Mouse (Mus musculus): ENCODE data around the gene Sac3d1. TPM values are rescaled to one million over a fixed set of nuclear protein-coding genes. Genes with fewer than 3 reads are reported as not detected.

The Sac3d1 gene
- polyA plus RNA-seq (2015; fragmentation: Nextera tagmentation; extraction: Ambion mirVana): 48.4 and 48.6 TPM in 2 replicates

DNA sequence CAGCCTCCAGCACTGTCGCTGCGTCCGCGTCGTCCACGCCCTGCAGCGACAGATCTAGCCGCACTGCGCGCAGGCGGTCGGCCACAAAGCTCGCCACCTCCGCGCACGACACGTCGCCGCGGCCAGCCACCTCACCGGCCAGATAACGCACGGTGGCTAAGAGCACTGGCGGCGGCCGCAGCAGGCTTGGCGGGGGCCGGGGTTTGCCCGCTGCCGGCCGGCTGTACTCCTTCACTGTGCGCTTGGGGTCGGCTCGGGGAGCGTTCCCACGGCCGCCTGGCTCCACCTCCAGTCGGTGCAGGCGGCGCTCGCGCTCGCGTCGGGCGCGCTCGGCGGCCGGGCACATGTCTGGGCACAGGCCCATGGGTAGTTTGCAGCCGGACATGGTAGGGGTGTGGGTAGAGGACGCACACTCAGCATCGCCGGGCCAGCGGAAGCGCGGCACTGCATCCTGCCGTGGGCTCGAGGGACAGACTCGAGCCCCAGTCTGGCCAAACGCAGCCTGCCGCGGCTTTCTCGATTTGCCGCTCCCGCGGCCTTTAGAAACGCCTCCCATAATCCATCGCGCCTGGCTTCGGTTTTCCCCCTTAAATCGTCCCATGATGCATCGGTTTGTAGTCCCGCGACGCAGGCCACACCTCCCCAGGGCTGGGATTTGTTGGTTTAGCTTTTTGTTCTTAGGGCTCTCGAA is at the start of gene Sac3d1:
TSS of gene Sac3d1 (minus strand) at position 665 of the 691 bp plus-strand sequence.
- H3K4me1 ChIP-seq: peaks cover 25% of the 10 kb centered on the region
- H3K4me2 ChIP-seq (replicated peaks): peak within 1 kb of the TSS; percentile 82
- ATAC-seq (ENCODE audit: insufficient number of reproducible peaks, low FRiP score, low TSS enrichment, low read depth): peak; percentile 87
- no peaks in the 10 kb centered on the region for H3K9me3 ChIP-seq (replicated peaks)
- peak within 1 kb of the TSS; percentile 73 for H3K4me3 ChIP-seq (replicated peaks)
- no peaks in the 10 kb centered on the region for H3K27me3 ChIP-seq
- WGBS: under 1% methylated on average over 77 of the region's 77 CpGs
- peaks cover 35% of the 10 kb centered on the region for H3K36me3 ChIP-seq
- H3K9ac ChIP-seq: peak within 1 kb of the TSS; percentile 72
- H3K27ac ChIP-seq (replicated peaks): peak within 1 kb of the TSS; percentile 97

DNA sequence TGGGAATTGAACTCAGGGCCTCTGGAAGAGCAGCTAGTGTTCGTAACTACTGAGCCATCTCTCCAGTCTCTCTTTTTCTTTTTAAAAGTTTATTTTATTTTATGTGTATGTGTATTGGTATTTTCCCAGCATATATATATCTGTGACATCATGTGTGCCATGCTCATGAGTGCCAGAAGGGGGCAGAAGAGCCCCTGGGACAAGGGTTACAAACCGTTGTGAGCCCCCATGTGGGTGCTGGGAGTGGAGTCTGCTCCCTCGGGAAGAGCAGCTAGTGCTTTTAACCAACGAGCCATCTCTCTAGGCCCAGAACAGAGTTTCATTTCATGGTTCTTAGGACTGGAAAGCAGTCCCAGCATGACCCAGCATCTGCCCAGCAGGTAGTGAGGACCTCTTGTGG is 48.3 kb upstream of the Sac3d1 start:
- H3K27ac ChIP-seq (replicated peaks): no peak overlapping the region
- no peak overlapping the region for H3K4me2 ChIP-seq (replicated peaks)
- H3K36me3 ChIP-seq: no peaks in the 10 kb centered on the region
- no peak for ATAC-seq (ENCODE audit: insufficient number of reproducible peaks, low FRiP score, low TSS enrichment, low read depth)
- H3K4me1 ChIP-seq: no peaks in the 10 kb centered on the region
- no peaks in the 10 kb centered on the region for H3K9me3 ChIP-seq (replicated peaks)
- H3K4me3 ChIP-seq (replicated peaks): no peak overlapping the region
- H3K27me3 ChIP-seq: no peaks in the 10 kb centered on the region
- no peak overlapping the region for H3K9ac ChIP-seq
- 76% methylated on average over 4 of the region's 4 CpGs for WGBS

DNA sequence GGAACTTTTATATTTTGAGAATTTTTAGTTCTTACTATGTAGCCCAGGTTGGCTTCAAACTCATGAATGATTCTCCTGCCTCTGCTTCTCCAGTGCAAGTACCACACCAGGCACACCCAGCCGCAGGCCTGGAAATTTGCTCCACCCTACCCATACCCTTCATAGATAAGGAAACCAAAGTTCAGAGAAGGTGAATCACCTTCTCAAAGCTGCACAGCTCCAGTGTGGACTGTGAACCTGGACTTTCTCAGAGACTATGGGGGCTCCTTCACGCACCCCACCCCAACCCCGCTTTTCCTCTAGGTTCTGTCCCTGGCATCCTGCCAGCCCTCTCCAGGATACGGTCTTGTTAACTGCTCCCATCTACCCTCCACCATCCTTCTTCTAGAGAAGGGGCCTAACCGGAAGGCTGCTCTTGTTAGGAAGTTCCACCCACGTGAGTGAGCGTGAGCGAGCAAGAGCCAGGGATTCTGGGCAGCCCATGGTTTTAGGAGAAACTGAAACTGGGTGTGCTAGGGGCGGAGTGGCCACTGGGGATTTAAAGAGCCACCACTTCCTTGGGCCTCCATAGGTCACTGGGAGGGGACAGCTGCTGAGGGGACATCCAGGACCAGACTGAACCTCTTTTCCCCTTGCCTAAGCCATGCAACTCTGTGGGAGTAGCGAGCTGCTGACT is 45.6 kb upstream of the Sac3d1 start:
- Histone ChIP-seq H3K4me2 (replicated peaks) (no peak overlapping the region), H3K27me3 (no peaks in the 10 kb centered on the region), H3K4me3 (replicated peaks) (no peak overlapping the region), H3K4me1 (no peaks in the 10 kb centered on the region), H3K27ac (replicated peaks) (no peak overlapping the region), H3K9me3 (replicated peaks) (no peaks in the 10 kb centered on the region), H3K36me3 (no peaks in the 10 kb centered on the region), H3K9ac (no peak overlapping the region)
- no peak for ATAC-seq (ENCODE audit: insufficient number of reproducible peaks, low FRiP score, low TSS enrichment, low read depth)
- WGBS: 57% methylated on average over 10 of the region's 10 CpGs

DNA sequence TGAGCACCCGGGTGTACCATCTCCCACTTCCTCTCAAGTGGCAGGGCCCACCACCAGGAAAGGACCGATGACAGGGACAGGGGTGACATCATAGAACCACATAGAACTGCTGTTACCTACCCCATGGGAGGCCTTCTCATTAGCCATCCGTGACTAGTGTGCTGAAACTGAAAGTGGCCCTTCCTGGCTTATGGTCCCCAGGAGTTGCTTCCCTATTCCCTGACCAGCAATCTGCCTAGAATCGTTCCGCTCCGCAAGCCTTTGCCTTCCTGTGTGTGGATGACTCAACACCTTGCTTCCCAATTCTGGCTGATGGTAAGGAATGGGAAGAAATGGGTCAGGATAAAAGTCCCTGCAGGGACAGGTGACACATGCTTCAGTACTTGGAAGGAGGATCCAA is 38.8 kb upstream of the Sac3d1 start:
- Histone ChIP-seq H3K36me3 (no peaks in the 10 kb centered on the region), H3K27ac (replicated peaks) (no peak overlapping the region), H3K9me3 (replicated peaks) (no peaks in the 10 kb centered on the region), H3K4me1 (no peaks in the 10 kb centered on the region), H3K27me3 (no peaks in the 10 kb centered on the region), H3K9ac (no peak overlapping the region), H3K4me2 (replicated peaks) (no peak overlapping the region), H3K4me3 (replicated peaks) (no peak overlapping the region)
- no peak for ATAC-seq (ENCODE audit: insufficient number of reproducible peaks, low FRiP score, low TSS enrichment, low read depth)
- WGBS: 69% methylated on average over 6 of the region's 6 CpGs

DNA sequence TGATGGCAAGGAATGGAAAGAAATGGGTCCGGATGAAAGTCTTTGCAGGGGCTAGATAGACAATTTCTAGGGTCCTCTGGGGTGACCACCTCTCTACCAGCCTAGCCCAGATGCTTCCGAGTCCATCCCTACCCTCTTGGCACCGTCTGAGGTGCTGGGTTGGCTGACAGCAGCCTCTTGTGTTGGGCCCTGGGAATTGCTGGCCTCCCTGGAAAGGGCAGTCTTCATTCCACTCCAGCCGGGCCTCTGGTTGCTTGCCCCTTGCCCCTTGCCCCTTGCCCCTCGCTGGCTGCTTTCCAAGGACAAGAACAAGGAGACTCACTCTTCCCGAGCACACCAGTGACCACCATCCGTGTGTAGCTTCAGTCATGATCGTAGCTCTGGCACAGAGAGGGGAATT is 37.9 kb upstream of the Sac3d1 start:
- H3K27ac ChIP-seq (replicated peaks): no peak overlapping the region
- WGBS: 51% methylated on average over 8 of the region's 8 CpGs
- H3K27me3 ChIP-seq: no peaks in the 10 kb centered on the region
- H3K4me2 ChIP-seq (replicated peaks): no peak overlapping the region
- H3K9ac ChIP-seq: no peak overlapping the region
- no peaks in the 10 kb centered on the region for H3K9me3 ChIP-seq (replicated peaks)
- H3K4me3 ChIP-seq (replicated peaks): no peak overlapping the region
- no peak for ATAC-seq (ENCODE audit: insufficient number of reproducible peaks, low FRiP score, low TSS enrichment, low read depth)
- H3K4me1 ChIP-seq: no peaks in the 10 kb centered on the region
- no peaks in the 10 kb centered on the region for H3K36me3 ChIP-seq

DNA sequence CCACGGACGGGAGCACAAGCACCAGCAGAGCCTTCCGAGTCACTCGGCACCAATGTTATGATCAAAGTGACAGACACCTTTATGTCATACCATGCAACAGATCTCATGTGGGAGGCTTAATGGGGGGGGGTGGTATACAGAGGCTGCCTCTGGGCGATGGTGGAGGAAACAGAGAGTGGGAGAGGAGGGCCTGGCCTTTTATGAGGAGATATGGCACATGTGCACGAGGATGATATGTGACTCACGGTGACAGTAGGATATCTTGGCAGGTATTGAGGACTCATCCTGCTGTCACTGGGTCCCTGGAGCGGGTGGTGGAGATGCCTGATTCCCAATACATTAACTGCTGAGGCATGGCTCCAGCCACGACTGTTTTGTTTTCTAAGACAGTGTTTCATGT is 36.7 kb upstream of the Sac3d1 start:
- no peak; the same call in 1 of the 2 replicates for ATAC-seq (ENCODE audit: insufficient number of reproducible peaks, low FRiP score, low TSS enrichment, low read depth)
- Histone ChIP-seq H3K27ac (replicated peaks) (no peak overlapping the region), H3K9me3 (replicated peaks) (no peaks in the 10 kb centered on the region), H3K9ac (no peak overlapping the region), H3K27me3 (no peaks in the 10 kb centered on the region), H3K36me3 (no peaks in the 10 kb centered on the region), H3K4me3 (replicated peaks) (no peak overlapping the region), H3K4me2 (replicated peaks) (no peak overlapping the region), H3K4me1 (no peaks in the 10 kb centered on the region)
- WGBS: 80% methylated on average over 9 of the region's 9 CpGs

DNA sequence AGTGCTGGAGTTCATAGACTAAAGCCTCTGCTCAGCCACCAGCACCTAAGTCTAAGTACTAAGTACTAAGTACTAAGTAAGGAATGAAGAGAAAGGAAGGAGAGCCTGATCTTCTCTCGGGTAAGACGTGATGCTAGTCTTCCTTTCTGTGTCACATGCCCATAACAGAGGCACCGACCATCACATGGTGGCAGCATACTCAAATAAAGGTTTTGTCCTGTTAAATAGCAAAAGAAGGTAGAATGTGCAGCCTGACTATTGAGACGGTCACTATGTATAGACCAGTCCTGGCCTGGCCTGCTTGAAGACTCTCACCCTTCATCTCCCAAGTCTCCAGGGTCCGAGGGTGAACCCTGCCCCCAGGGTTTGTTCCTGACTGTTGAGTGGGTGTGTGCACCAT is 26.4 kb upstream of the Sac3d1 start:
- Histone ChIP-seq H3K9me3 (replicated peaks) (no peaks in the 10 kb centered on the region), H3K27ac (replicated peaks) (no peak overlapping the region), H3K4me1 (peaks cover 13% of the 10 kb centered on the region), H3K36me3 (no peaks in the 10 kb centered on the region), H3K4me2 (replicated peaks) (no peak overlapping the region), H3K9ac (no peak overlapping the region), H3K27me3 (no peaks in the 10 kb centered on the region), H3K4me3 (replicated peaks) (no peak overlapping the region)
- WGBS: 76% methylated on average over 5 of the region's 5 CpGs
- no peak for ATAC-seq (ENCODE audit: insufficient number of reproducible peaks, low FRiP score, low TSS enrichment, low read depth)

DNA sequence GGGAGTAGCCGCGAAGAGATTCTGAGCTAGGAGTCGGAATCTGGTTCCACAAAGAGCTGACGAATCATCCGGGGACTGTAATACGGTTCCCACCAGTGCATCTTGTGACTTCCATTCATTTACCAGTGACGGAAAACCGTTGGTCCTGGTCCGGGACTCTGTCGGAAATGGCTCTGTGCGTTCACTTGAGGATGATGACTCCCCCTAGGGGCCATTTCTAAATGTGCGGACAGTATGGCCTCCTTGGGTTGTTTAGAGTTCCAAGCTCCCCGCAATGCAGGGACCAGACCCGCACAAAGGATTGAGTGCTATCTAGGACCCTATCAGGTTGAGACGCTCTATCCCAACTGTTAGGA is 22.9 kb upstream of the Sac3d1 start, which contains the start of gene Arl2:
TSS of gene Arl2 (minus strand) at position 155 of the 356 bp plus-strand sequence.
- Histone ChIP-seq H3K4me1 (peaks cover 19% of the 10 kb centered on the region), H3K36me3 (peaks cover 12% of the 10 kb centered on the region; the same call in 1 of the 2 replicates), H3K27me3 (no peaks in the 10 kb centered on the region), H3K4me3 (replicated peaks) (peak within 1 kb of the TSS; percentile 76), H3K9ac (peak within 1 kb of the TSS; percentile 81), H3K4me2 (replicated peaks) (peak within 1 kb of the TSS; percentile 76), H3K9me3 (replicated peaks) (no peaks in the 10 kb centered on the region), H3K27ac (replicated peaks) (peak within 1 kb of the TSS; percentile 98)
- ATAC-seq (ENCODE audit: insufficient number of reproducible peaks, low FRiP score, low TSS enrichment, low read depth): peak; percentile 81
- under 1% methylated on average over 15 of the region's 15 CpGs for WGBS

DNA sequence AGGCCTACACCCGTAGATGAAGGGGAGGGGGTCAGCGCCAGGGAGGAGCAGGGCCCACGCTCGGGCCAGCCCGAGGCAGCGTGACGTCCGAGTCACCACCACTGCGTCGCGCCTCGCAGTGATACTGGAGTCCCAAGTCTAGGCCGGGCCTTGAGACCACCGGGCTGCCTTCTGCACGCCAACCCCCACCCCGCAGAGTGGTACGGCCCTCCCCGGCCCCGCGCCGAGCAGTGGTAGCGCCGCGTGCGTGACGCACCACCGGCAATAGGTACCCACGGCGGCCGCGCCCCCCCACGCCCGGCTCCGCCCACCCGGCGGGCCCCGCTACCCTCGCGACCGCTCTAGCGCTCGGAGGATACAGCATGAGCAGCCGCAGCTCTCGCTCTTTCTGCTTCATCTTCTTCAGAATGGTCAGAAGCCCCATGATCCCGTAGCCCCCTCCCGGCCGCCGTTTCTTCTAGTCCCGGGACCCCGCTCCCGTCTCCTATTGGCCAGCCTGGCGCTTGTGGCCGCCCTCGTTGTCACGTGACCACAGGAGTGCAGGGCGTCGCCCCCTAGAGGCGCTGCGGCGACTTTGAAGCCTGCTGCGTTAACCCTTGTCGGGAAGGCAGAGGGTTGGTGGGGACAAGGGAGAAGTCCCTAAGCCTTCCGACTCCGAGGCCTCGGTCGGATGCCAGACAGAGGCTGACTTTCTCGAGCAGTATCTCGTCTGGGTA is 22.4 kb upstream of the Sac3d1 start, which contains the start of gene Batf2:
TSS of gene Batf2 (plus strand) at position 306 of the 716 bp plus-strand sequence.
- peak within 1 kb of the TSS; percentile 81 for H3K9ac ChIP-seq
- H3K4me3 ChIP-seq (replicated peaks): peak within 1 kb of the TSS; percentile 76
- H3K27me3 ChIP-seq: no peaks in the 10 kb centered on the region
- H3K4me1 ChIP-seq: peaks cover 19% of the 10 kb centered on the region
- peaks cover 17% of the 10 kb centered on the region; the same call in 1 of the 2 replicates for H3K36me3 ChIP-seq
- peak within 1 kb of the TSS; percentile 76 for H3K4me2 ChIP-seq (replicated peaks)
- ATAC-seq (ENCODE audit: insufficient number of reproducible peaks, low FRiP score, low TSS enrichment, low read depth): peak; percentile 92
- under 1% methylated on average over 67 of the region's 68 CpGs for WGBS
- H3K27ac ChIP-seq (replicated peaks): peak within 1 kb of the TSS; percentile 98
- H3K9me3 ChIP-seq (replicated peaks): no peaks in the 10 kb centered on the region

DNA sequence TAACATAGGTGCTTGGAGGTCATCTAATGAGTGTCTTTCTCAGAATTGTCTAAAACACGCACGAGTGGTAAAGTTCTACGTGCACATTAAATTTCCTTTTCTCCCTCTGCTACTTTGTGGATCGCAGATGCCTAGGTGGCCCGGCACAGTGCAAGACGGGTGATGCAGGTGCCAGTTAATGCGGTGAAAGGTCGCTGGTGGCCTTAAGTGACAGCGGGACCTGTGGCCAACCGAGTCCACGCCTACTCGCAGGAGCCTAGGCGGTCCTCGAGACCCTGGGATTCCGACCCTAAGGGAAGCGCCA is 21.9 kb upstream of the Sac3d1 start:
- no peak for ATAC-seq (ENCODE audit: insufficient number of reproducible peaks, low FRiP score, low TSS enrichment, low read depth)
- Histone ChIP-seq H3K4me3 (replicated peaks) (peak overlapping the region; percentile 76), H3K4me1 (peaks cover 19% of the 10 kb centered on the region), H3K27ac (replicated peaks) (peak overlapping the region; percentile 98), H3K27me3 (no peaks in the 10 kb centered on the region), H3K4me2 (replicated peaks) (peak overlapping the region; percentile 76), H3K36me3 (peaks cover 22% of the 10 kb centered on the region), H3K9me3 (replicated peaks) (no peaks in the 10 kb centered on the region), H3K9ac (peak overlapping the region; percentile 81)
- 4% methylated on average over 16 of the region's 16 CpGs for WGBS

DNA sequence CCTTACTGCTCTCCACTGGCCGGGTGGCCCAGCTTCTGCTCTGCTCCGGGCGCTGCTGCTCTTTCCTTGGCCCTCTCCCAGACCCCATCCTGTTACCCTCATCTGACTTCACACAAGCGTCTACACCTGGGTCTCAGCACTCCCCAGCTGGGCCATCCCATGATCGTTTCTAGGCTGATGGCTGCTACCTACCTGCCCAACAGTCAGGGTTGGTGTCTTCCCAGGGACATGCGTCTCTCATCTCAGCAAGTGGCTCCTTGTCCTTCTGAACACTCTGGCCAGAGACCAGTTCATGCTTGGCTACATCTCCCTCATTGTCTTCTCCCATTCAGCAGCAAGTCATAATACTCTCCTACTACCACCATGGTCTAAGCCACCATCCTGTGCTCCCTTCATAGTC is 21.3 kb upstream of the Sac3d1 start:
- ATAC-seq (ENCODE audit: insufficient number of reproducible peaks, low FRiP score, low TSS enrichment, low read depth): no peak
- peaks cover 19% of the 10 kb centered on the region for H3K4me1 ChIP-seq
- no peaks in the 10 kb centered on the region for H3K27me3 ChIP-seq
- 0 out of 2 replicates have a peak overlapping the region, but pooled peaks have one; percentile 98 for H3K27ac ChIP-seq (replicated peaks)
- H3K9ac ChIP-seq: 0 out of 2 replicates have a peak overlapping the region, but pooled peaks have one; percentile 81
- H3K4me3 ChIP-seq (replicated peaks): peak overlapping the region; percentile 76
- WGBS: 97% methylated on average over 6 of the region's 6 CpGs
- H3K36me3 ChIP-seq: peaks cover 28% of the 10 kb centered on the region
- H3K9me3 ChIP-seq (replicated peaks): no peaks in the 10 kb centered on the region
- peak overlapping the region; percentile 76 for H3K4me2 ChIP-seq (replicated peaks)

Data from embryonic facial prominence, embryonic 15.5 days (tissue).